Mouse (Mus musculus) embryonic fibroblast, embryonic 13.5 days (primary cell): Measurements from ENCODE around the gene Erc2.

ENCODE experiments used
- CTCF ChIP-seq: IDR thresholded peaks from 2 replicates; pipeline ENCODE4 v1.5.1; 2011; ENCODE audit warnings: mild to moderate bottlenecking, control low read depth, low read length, moderate library complexity, borderline replicate concordance; ENCODE audit not compliant: insufficient read depth
- POLR2A ChIP-seq: IDR thresholded peaks from 2 replicates; pipeline ENCODE4 v1.6.1; 2011; ENCODE audit warnings: low read depth, mild to moderate bottlenecking, control low read depth, low read length, moderate library complexity

GRCm38 (mm10) chr14:28113121-28113520 lies 490.9 kb downstream of the Erc2 start:
- TF ChIP-seq CTCF, result no peak
- TF ChIP-seq POLR2A, result no peak
